Mouse (Mus musculus): ENCODE results near the gene Vmn2r87. TPM values are rescaled to one million over a fixed set of nuclear protein-coding genes. Genes with fewer than 3 reads are reported as not detected.
A peak's percentile ranks its signal among the peaks of the same experiment; 100 is the strongest.
"Not testable (repeated sequence)": the region's sequence is repeated elsewhere in the genome, so short reads cannot be mapped to it uniquely, and the experiment has no call there.

Vmn2r87 gene
- 0.05 TPM in 1 of 2 replicates, not detected in the other for polyA plus RNA-seq (2016; fragmentation: Nextera tagmentation; extraction: Ambion mirVana)

DNA sequence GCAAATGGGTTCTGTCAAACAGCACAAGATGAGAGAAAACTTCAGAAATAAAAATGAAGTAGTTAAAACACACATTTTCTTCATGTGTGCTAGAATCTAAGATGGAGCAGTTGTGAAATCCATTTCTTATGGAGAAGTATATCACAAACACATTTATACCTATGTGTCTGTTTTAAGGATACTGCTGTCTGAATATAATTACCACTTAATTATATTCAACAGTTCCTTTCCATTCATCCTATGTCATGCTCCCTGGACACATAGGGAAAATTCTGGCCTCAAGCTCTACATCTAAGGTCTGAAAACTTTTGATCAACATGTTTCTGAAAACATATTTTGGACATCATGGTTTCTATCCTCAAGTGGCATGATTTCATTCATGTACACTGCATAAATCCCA lies at the start of gene Vmn2r87:
TSS of gene Vmn2r87 (minus strand) at position 101 of the 400 bp plus-strand sequence.
- no peak for DNase-seq (ENCODE audit: low spot score)
- H3K4me3 ChIP-seq, result no peak within 1 kb of the TSS
- no peak within 1 kb of the TSS for H3K27ac ChIP-seq (replicated peaks)
- no peaks in the 10 kb centered on the region for H3K36me3 ChIP-seq
- H3K9me3 ChIP-seq (replicated peaks), result no peaks in the 10 kb centered on the region
- no peaks in the 10 kb centered on the region for H3K4me1 ChIP-seq
- H3K27me3 ChIP-seq (ENCODE audit: low read depth, poor library complexity, severe bottlenecking), result no peaks in the 10 kb centered on the region

DNA sequence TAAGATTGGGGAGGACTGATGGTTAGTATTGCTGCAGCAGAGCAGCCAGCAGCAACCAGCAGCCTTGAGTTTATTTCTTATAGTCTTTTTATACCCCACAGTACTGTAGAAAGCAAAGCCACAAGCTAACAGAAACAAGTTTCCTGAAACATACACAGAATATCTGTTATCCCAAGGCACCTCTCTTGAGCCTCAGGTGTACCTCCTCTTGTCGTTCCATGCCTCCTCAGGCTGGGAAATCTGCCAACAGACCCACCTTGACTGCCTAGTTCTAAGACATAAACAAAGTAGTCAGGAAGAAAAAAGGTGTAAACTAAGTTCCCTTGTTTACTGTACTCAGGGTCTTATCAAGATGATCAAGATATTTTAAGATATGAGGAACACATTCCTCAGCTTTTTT lies 47.1 kb upstream of the Vmn2r87 start:
- H3K4me1 ChIP-seq, result peaks cover 21% of the 10 kb centered on the region
- H3K27me3 ChIP-seq (ENCODE audit: low read depth, poor library complexity, severe bottlenecking); H3K4me3 ChIP-seq; H3K9me3 ChIP-seq (replicated peaks); H3K36me3 ChIP-seq; DNase-seq (ENCODE audit: low spot score); H3K27ac ChIP-seq (replicated peaks): not testable (repeated sequence)
- WGBS, result 97% methylated on average over 1 of the region's 1 CpGs

DNA sequence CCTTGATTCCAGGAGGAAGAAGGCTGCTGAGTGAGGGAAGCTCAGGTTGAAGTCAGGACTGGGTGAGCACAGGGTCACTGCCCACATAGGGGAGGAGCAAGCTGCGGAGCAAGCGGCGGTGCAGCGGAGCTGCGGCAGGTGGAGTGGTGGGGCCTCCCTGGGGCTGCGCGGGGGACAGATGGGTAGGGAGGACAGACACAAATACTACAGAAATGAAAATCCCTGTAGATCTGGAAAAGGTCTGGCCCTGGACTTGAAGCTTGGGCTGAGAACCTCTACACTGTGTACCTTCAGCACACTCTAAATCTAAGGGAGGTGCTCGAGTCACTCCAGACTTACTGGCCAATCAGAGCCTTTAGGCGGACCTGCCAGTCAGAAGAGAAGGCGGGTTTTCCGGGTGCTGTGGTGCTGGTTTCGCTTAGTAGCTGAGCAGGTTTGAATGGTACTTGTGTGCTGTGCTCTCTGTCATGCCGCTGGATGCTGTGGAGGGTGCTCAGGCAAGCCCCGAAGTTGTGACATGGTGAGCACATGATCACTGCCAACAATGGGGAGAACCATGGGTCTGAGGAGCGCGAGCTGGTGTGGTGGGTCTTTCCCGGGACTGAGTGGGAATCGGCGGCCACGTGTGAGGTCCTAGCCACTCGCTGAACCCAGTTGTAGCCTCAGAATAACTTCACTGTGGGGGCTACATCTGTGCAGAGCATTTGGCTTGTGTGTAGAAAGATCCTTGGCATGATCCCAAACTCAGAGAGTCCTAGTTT lies 44.9 kb upstream of the Vmn2r87 start:
- not testable (repeated sequence) for H3K36me3 ChIP-seq; H3K9me3 ChIP-seq (replicated peaks); H3K27me3 ChIP-seq (ENCODE audit: low read depth, poor library complexity, severe bottlenecking)
- Histone ChIP-seq H3K27ac (replicated peaks) (peak overlapping the region; percentile 87), H3K4me1 (peaks cover 21% of the 10 kb centered on the region), H3K4me3 (peak overlapping the region; percentile 66)
- peak; percentile 76 for DNase-seq (ENCODE audit: low spot score)
- 2% methylated on average over 21 of the region's 21 CpGs for WGBS

DNA sequence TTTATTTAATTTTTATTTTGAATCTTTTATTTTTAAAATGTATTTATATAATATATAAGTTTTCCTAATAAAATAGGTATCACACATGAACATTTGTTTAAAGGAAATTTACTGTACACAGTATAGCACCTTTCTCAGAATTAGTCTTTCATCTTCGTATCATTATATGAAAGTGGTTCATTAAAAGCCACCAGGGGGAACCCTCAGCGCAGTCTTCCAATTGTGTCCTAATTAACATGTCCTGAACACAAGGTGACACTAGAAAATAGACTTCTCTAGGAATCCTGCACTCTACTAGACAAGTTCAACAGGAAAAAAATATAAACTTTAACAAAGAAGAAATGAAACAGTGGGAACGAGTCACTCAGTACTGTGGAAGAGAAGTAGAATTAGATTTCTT lies 38.9 kb upstream of the Vmn2r87 start:
- no peaks in the 10 kb centered on the region for H3K27me3 ChIP-seq (ENCODE audit: low read depth, poor library complexity, severe bottlenecking)
- H3K36me3 ChIP-seq, result no peaks in the 10 kb centered on the region
- 80% methylated on average over 3 of the region's 3 CpGs for WGBS
- no peaks in the 10 kb centered on the region for H3K4me1 ChIP-seq
- no peak overlapping the region for H3K27ac ChIP-seq (replicated peaks)
- no peak for DNase-seq (ENCODE audit: low spot score)
- no peaks in the 10 kb centered on the region for H3K9me3 ChIP-seq (replicated peaks)
- H3K4me3 ChIP-seq, result no peak overlapping the region

DNA sequence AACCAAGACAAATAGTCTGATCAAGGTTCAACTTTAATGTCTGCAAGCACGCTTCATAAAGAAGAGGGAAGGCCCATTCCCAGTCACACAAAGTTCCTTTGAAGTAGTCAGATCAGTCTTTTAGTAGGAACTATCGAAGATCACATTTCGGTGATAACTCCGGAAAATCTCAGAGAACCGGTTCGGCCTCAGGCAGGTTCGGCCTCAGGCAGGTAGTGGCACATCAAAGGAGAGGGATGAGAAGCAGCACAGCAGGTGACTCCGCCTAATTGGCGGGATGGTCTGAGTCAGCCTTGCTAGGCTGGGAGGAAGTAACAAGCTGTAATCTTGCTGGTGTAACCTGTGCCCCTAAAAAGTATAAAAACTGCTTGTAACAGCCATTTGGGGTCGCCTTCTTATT lies 30.7 kb upstream of the Vmn2r87 start:
- no peaks in the 10 kb centered on the region for H3K4me1 ChIP-seq
- no peaks in the 10 kb centered on the region for H3K27me3 ChIP-seq (ENCODE audit: low read depth, poor library complexity, severe bottlenecking)
- no peak for DNase-seq (ENCODE audit: low spot score)
- 0 out of 2 replicates have a peak, but pooled peaks cover 3% of the 10 kb centered on the region for H3K9me3 ChIP-seq (replicated peaks)
- H3K27ac ChIP-seq (replicated peaks), result no peak overlapping the region
- WGBS, result 66% methylated on average over 10 of the region's 10 CpGs
- no peak overlapping the region for H3K4me3 ChIP-seq
- 0 out of 2 replicates have a peak, but pooled peaks cover 2% of the 10 kb centered on the region for H3K36me3 ChIP-seq

DNA sequence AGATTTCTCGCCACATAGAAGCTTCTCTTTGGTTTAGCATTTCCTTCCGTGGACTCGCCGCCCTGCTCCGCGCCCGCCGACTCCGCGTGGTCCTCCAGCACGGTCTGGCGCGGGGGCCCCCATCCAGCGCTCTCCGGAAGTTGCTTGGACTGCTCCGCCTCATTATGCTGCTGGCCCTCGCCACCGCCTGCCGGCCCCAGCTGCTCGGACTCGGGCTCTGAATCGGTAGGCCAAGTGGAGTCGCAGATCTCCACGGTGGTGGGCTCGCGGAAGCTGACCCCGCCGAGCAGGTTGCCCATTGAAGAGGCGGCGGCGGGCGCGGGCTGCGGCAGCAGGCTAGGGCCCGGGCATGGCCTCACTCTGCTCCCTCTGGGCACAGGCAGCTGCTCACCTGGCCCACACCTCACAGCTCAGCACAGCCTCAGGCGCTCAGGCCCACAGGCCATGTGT lies 26.9 kb downstream of the Vmn2r87 start:
- no peaks in the 10 kb centered on the region; the same call in 1 of the 2 replicates for H3K9me3 ChIP-seq (replicated peaks)
- peak overlapping the region; percentile 84 for H3K27ac ChIP-seq (replicated peaks)
- no peaks in the 10 kb centered on the region for H3K36me3 ChIP-seq
- DNase-seq (ENCODE audit: low spot score), result peak; percentile 82
- H3K4me1 ChIP-seq, result peaks cover 9% of the 10 kb centered on the region
- peak overlapping the region; percentile 54 for H3K4me3 ChIP-seq
- no peaks in the 10 kb centered on the region for H3K27me3 ChIP-seq (ENCODE audit: low read depth, poor library complexity, severe bottlenecking)
- 9% methylated on average over 36 of the region's 36 CpGs for WGBS

DNA sequence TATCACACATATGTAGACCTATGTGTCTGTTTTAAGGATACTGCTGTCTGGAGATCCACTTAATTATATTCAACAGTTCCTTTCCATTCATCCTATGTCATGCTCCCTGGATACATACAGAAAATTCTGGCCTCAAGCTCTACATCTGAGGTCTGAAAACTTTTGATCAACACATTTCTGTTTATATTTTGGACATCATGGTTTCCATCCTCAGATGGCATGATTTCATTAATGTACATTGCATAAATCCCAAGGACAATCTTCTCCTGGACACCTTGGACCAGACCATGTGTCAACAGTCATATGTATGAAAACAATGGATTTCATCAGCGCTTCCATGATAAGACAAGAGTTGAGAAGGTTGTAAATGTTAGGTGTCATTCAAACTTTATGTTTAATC lies 41.2 kb downstream of the Vmn2r87 start, which contains the start of gene Vmn2r86:
TSS of gene Vmn2r86 (minus strand) at position 101 of the 400 bp plus-strand sequence.
- not testable (repeated sequence) for H3K27ac ChIP-seq (replicated peaks); H3K4me3 ChIP-seq; H3K9me3 ChIP-seq (replicated peaks); H3K36me3 ChIP-seq; H3K27me3 ChIP-seq (ENCODE audit: low read depth, poor library complexity, severe bottlenecking); DNase-seq (ENCODE audit: low spot score); H3K4me1 ChIP-seq
- WGBS, result 83% methylated on average over 1 of the region's 1 CpGs

DNA sequence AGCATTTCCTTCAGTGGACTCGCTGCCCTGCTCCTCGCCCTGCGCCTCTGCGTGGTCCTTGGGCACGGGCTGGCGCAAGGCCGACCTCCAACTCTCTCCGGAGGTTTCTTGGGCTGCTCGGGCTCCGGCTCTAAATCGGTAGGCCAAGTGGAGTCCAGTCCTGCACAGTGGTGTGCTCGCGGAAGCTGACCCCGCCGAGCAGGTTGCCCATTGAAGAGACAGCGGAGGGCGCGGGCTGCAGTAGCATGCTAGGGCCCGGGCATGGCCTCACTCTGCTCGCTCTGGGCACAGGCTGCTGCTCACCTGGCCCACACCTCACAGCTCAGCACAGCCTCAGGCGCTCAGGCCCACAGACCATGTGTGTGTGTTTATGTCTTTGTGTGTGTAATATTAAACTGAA lies 52.4 kb downstream of the Vmn2r87 start:
- H3K27ac ChIP-seq (replicated peaks), result no peak overlapping the region
- H3K36me3 ChIP-seq, result no peaks in the 10 kb centered on the region
- no peak for DNase-seq (ENCODE audit: low spot score)
- H3K27me3 ChIP-seq (ENCODE audit: low read depth, poor library complexity, severe bottlenecking), result no peaks in the 10 kb centered on the region
- WGBS, result 92% methylated on average over 21 of the region's 21 CpGs
- no peaks in the 10 kb centered on the region for H3K9me3 ChIP-seq (replicated peaks)
- H3K4me1 ChIP-seq, result no peaks in the 10 kb centered on the region
- no peak overlapping the region for H3K4me3 ChIP-seq

DNA sequence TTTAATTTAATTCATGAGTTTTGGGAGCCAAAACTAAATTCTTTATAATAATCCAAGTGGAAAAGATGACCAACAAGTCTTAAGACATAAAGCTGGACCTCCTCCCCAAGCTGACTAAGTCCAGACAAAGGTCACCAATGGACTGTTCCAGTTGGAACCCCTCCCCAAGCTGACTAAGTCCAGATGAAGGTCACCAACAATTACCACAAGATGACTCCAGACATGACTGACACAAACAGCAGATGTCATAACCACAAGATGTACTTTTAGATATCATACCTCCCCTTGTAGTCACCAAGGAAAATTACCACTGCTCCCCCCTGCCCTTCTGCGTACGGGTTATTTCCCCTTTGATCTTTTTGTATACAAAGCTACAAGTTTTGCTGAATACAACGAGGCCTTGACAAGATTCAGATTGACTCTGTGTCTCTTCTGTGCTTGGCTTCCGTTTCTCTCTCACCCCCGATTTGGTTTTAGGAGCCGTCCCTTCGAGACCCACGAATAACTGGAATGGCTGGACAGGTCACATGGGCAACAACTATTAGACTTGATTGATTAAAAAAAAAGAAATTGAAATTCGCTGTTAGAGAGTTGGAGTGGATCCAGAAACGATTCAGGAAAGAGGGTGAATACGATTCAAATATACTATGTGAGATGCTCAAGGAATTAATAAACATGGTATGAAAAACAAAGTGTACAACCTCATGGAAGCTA lies 62.9 kb downstream of the Vmn2r87 start:
- not testable (repeated sequence) for H3K4me1 ChIP-seq; H3K4me3 ChIP-seq; H3K9me3 ChIP-seq (replicated peaks); H3K27me3 ChIP-seq (ENCODE audit: low read depth, poor library complexity, severe bottlenecking); H3K36me3 ChIP-seq; H3K27ac ChIP-seq (replicated peaks); DNase-seq (ENCODE audit: low spot score)
- 89% methylated on average over 11 of the region's 11 CpGs for WGBS

DNA sequence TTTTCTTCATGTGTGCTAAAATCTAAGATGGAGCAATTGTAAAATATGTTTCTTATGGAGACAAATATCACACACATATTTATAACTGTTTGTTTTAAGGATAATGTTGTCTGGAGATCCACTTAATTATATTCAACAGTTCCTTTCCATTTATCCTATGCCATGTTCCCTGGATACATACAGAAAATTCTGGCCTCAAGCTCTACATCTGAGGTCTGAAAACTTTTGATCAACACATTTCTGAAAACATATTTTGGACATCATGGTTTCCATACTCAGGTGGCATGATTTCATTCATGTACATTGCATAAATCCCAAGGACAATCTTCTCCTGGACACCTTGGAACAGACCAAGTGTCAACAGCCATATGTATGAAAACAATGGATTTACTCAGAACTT lies 67.6 kb downstream of the Vmn2r87 start, which contains the start of gene Vmn2r85:
TSS of gene Vmn2r85 (minus strand) at position 101 of the 400 bp plus-strand sequence.
- H3K27ac ChIP-seq (replicated peaks); DNase-seq (ENCODE audit: low spot score); H3K9me3 ChIP-seq (replicated peaks); H3K27me3 ChIP-seq (ENCODE audit: low read depth, poor library complexity, severe bottlenecking); H3K4me3 ChIP-seq; H3K36me3 ChIP-seq; H3K4me1 ChIP-seq: not testable (repeated sequence)

DNA sequence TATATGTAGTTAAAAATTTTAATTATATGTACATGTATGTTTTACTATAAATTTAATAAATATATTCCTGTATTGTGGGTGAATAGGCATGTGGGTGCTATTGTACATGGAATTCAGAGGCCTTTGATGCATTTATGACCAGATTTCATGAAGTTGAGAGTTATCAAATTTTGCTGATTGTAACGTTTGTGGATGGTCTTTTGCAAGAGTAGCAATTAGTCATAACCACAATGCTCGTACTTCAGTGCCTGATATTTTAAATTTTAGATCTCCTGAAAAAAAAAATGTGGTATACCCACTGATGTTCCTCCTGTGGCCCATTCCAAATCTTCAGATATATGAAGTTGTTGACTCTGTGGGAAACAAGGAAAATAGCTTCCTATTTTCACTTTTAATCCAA lies 74.8 kb downstream of the Vmn2r87 start:
- H3K27me3 ChIP-seq (ENCODE audit: low read depth, poor library complexity, severe bottlenecking); H3K36me3 ChIP-seq; H3K9me3 ChIP-seq (replicated peaks); H3K4me1 ChIP-seq; H3K4me3 ChIP-seq; H3K27ac ChIP-seq (replicated peaks); DNase-seq (ENCODE audit: low spot score): not testable (repeated sequence)
- 83% methylated on average over 2 of the region's 2 CpGs for WGBS

All from midbrain, embryonic 10.5 days (tissue).